Mouse (Mus musculus): Measurements from ENCODE around the gene Agpat4. TPM values are rescaled to one million over a fixed set of nuclear protein-coding genes. Genes with fewer than 3 reads are reported as not detected.

Agpat4 gene
- polyA plus RNA-seq, 1 experiment from 2014 or later: 55.5 TPM

DNA sequence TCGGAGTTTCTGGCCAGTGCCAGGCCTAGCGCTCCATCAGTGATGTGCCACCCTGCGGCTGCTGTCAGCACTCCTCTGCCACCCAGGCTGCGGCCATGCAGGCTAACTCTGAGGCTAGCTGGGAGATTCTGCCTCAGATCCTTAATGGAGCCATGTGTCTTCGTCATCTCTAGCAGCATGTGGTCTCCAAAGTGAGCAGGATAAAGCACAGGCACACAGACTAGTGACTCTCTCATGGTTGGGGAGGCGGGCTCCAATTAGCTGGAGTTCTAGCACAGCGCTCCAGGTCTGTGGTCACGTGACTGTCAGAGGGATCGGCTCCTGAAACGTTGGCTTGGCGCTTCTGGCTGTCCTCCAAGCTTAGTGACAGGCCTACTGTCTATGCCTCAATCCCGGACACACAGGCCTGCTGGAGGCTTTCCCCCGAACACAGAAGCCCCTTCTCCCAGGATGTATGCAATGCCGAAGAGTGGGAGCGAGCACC lies 85.0 kb downstream of the Agpat4 start:
- Histone ChIP-seq H3K9ac (replicated peaks) (no peak overlapping the region), H3K4me2 (no peak overlapping the region), H3K4me3 (replicated peaks) (no peak overlapping the region), H3K27me3 (replicated peaks) (no peaks in the 10 kb centered on the region), H3K27ac (replicated peaks) (no peak overlapping the region; the same call in 1 of the 2 replicates), H3K36me3 (0 out of 2 replicates have a peak, but pooled peaks cover 5% of the 10 kb centered on the region), H3K9me3 (replicated peaks) (no peaks in the 10 kb centered on the region), H3K4me1 (peaks cover 44% of the 10 kb centered on the region)
- peak; percentile 26 for ATAC-seq (ENCODE audit: low FRiP score)
- 48% methylated on average over 15 of the region's 15 CpGs for WGBS

DNA sequence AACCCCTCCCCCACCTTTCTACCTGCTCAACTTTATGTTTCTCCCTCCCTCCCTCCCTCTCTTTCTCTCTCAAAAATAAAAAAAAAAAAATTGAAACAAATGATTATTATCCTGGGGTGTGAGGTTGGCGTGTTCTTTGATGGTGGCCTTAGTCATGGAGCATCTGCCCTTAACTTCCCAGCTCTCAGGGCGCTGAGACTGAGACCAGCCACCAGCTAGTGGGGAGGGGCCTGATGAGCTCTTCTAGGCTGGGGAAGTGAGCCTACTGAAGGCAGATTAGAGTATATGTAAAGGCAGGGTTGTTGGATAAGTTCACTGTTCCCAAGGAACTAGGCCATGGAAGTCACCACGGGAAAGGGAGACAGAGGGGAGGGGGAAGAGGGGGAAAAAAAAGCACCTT lies 85.7 kb downstream of the Agpat4 start:
- Histone ChIP-seq H3K4me3 (replicated peaks) (no peak overlapping the region), H3K9me3 (replicated peaks) (no peaks in the 10 kb centered on the region), H3K27ac (replicated peaks) (no peak overlapping the region), H3K27me3 (replicated peaks) (no peaks in the 10 kb centered on the region), H3K4me1 (peaks cover 44% of the 10 kb centered on the region), H3K9ac (replicated peaks) (no peak overlapping the region), H3K4me2 (no peak overlapping the region), H3K36me3 (no peaks in the 10 kb centered on the region)
- no peak for ATAC-seq (ENCODE audit: low FRiP score)
- 77% methylated on average over 3 of the region's 3 CpGs for WGBS

DNA sequence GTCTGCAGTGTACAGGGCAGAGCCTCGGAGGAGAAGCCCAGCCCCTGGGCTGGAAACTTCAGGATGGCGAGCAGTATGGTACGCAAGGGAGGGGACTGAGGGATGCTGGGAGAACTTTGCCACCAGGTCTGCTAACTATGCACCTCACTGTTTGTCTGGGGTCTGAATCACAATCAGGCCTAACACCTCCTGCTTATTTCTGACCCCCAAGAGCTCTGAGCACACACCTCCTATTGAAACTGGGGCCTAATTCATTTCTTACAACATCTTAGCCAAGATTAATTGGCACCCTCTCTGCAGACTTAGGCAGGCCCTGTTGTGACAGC lies 86.1 kb downstream of the Agpat4 start:
- no peaks in the 10 kb centered on the region for H3K27me3 ChIP-seq (replicated peaks)
- WGBS: 78% methylated on average over 3 of the region's 3 CpGs
- no peaks in the 10 kb centered on the region for H3K36me3 ChIP-seq
- H3K9me3 ChIP-seq (replicated peaks): no peaks in the 10 kb centered on the region
- H3K27ac ChIP-seq (replicated peaks): no peak overlapping the region
- no peak overlapping the region for H3K9ac ChIP-seq (replicated peaks)
- peaks cover 44% of the 10 kb centered on the region for H3K4me1 ChIP-seq
- H3K4me2 ChIP-seq: no peak overlapping the region
- ATAC-seq (ENCODE audit: low FRiP score): no peak
- H3K4me3 ChIP-seq (replicated peaks): no peak overlapping the region

DNA sequence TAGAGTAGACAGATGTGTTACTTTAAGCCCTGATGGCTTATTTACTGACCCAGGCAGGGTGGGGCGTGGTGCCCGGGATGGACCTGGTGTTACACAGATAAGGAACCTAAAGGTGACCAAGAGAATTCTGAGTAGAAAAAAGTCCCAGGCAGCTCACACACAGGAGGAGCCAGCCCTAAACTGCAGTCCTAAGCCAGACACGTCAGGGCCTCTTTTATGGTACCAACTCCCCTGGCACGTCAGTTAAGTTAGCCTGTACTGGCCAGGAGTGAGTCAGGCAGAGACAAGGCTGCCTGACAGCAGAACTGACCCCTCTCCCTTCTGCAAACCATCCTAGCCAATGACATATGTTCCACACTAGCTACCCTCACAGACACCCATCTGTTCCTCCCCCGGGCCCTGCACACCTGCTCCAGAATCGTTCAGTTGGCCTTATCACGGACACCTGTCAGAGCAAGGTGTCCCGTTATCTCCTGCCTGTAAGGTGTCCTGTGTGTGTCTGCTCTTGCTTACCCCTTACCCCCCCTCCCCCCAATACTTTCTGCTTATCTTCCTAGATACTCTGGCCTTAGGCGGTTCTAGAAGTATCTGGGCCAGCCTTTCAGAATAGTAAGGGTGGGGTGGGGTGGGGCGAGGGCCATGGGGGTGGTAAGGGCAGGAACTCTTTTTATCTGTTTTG lies 86.7 kb downstream of the Agpat4 start:
- Histone ChIP-seq H3K9me3 (replicated peaks) (no peaks in the 10 kb centered on the region), H3K27me3 (replicated peaks) (no peaks in the 10 kb centered on the region), H3K4me1 (peaks cover 41% of the 10 kb centered on the region), H3K27ac (replicated peaks) (no peak overlapping the region), H3K36me3 (no peaks in the 10 kb centered on the region), H3K9ac (replicated peaks) (no peak overlapping the region), H3K4me2 (no peak overlapping the region), H3K4me3 (replicated peaks) (no peak overlapping the region)
- ATAC-seq (ENCODE audit: low FRiP score): no peak
- WGBS: 60% methylated on average over 10 of the region's 10 CpGs

DNA sequence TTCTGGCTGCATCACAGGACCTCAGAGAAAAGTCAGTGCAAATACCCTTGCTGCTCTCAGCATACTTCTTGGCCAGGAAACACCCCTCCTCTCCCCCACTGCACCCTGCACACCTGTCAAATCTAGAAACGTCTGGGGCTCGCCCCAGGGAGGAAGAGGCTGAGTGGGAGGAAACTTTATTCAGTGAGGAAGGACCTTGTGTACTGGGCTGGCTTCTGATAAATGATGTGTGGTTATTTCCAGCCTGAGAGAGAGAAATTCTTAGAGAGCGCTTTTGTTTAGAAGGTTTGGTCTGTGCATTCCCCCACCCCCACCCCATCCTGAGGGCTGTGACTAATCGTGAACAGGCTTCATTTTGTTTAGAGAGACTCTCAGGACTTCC lies 87.2 kb downstream of the Agpat4 start:
- 27% methylated on average over 4 of the region's 4 CpGs for WGBS
- no peak for ATAC-seq (ENCODE audit: low FRiP score)

GRCm38 (mm10) chr17:12206248-12206647 lies 87.7 kb downstream of the Agpat4 start:
- no peak overlapping the region for H3K4me3 ChIP-seq (replicated peaks)
- H3K4me2 ChIP-seq: no peak overlapping the region
- H3K27ac ChIP-seq (replicated peaks): no peak overlapping the region
- no peaks in the 10 kb centered on the region for H3K27me3 ChIP-seq (replicated peaks)
- 76% methylated on average over 3 of the region's 3 CpGs for WGBS
- H3K36me3 ChIP-seq: peaks cover 4% of the 10 kb centered on the region; the same call in 1 of the 2 replicates
- H3K9me3 ChIP-seq (replicated peaks): no peaks in the 10 kb centered on the region
- H3K4me1 ChIP-seq: peaks cover 41% of the 10 kb centered on the region
- no peak overlapping the region for H3K9ac ChIP-seq (replicated peaks)
- no peak for ATAC-seq (ENCODE audit: low FRiP score)

More for the DNA sequence above, 87.2 kb downstream of the Agpat4 start:
- Histone ChIP-seq H3K36me3 (no peaks in the 10 kb centered on the region), H3K9ac (replicated peaks) (no peak overlapping the region), H3K4me3 (replicated peaks) (no peak overlapping the region), H3K27me3 (replicated peaks) (no peaks in the 10 kb centered on the region), H3K27ac (replicated peaks) (no peak overlapping the region), H3K9me3 (replicated peaks) (no peaks in the 10 kb centered on the region), H3K4me1 (peaks cover 41% of the 10 kb centered on the region), H3K4me2 (no peak overlapping the region)

GRCm38 (mm10) chr17:12207022-12207548 lies 88.6 kb downstream of the Agpat4 start:
- H3K27me3 ChIP-seq (replicated peaks): no peaks in the 10 kb centered on the region
- peaks cover 41% of the 10 kb centered on the region for H3K4me1 ChIP-seq
- WGBS: 6% methylated on average over 1 of the region's 1 CpGs

DNA sequence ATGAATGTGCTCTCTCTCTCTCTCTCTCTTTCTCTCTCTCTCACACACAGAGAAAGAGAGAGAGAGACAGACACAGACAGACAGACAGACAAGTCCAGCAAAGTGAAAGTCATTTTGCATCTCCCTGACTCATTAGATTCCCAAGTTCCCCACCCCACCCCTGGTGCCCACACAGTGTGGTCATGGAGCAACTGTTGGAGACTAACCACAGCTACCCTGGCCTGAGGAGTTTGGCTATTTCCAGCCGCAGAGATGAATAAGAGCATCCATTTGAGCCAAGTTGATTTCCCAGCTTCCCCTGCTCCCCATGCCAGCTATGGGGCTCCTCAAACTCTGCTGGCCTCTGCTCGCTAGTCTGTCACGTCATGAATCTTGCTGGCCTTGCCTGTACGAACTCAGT lies 91.0 kb downstream of the Agpat4 start:
- 88% methylated on average over 4 of the region's 4 CpGs for WGBS
- H3K9me3 ChIP-seq (replicated peaks): no peaks in the 10 kb centered on the region
- H3K4me2 ChIP-seq: no peak overlapping the region
- H3K4me3 ChIP-seq (replicated peaks): no peak overlapping the region
- H3K9ac ChIP-seq (replicated peaks): no peak overlapping the region
- H3K4me1 ChIP-seq: peaks cover 30% of the 10 kb centered on the region
- H3K27ac ChIP-seq (replicated peaks): no peak overlapping the region
- no peaks in the 10 kb centered on the region for H3K27me3 ChIP-seq (replicated peaks)
- peaks cover 19% of the 10 kb centered on the region for H3K36me3 ChIP-seq
- ATAC-seq (ENCODE audit: low FRiP score): no peak

More at GRCm38 (mm10) chr17:12207022-12207548, 88.6 kb downstream of the Agpat4 start:
- peaks cover 7% of the 10 kb centered on the region; the same call in 1 of the 2 replicates for H3K36me3 ChIP-seq
- H3K9ac ChIP-seq (replicated peaks): no peak overlapping the region
- H3K4me3 ChIP-seq (replicated peaks): no peak overlapping the region
- H3K9me3 ChIP-seq (replicated peaks): no peaks in the 10 kb centered on the region
- H3K4me2 ChIP-seq: no peak overlapping the region
- no peak overlapping the region for H3K27ac ChIP-seq (replicated peaks)
- ATAC-seq (ENCODE audit: low FRiP score): no peak

GRCm38 (mm10) chr17:12210544-12211132 lies 92.1 kb downstream of the Agpat4 start:
- no peaks in the 10 kb centered on the region for H3K9me3 ChIP-seq (replicated peaks)
- no peaks in the 10 kb centered on the region for H3K27me3 ChIP-seq (replicated peaks)
- no peak overlapping the region for H3K27ac ChIP-seq (replicated peaks)
- no peak for ATAC-seq (ENCODE audit: low FRiP score)
- no peak overlapping the region for H3K4me2 ChIP-seq
- H3K36me3 ChIP-seq: peaks cover 31% of the 10 kb centered on the region
- no peak overlapping the region for H3K9ac ChIP-seq (replicated peaks)
- 40% methylated on average over 8 of the region's 8 CpGs for WGBS
- no peak overlapping the region for H3K4me3 ChIP-seq (replicated peaks)
- H3K4me1 ChIP-seq: peaks cover 23% of the 10 kb centered on the region

- no peaks in the 10 kb centered on the region for H3K27me3 ChIP-seq (replicated peaks)
- no peak overlapping the region for H3K9ac ChIP-seq (replicated peaks)
- H3K4me3 ChIP-seq (replicated peaks): no peak overlapping the region
- 95% methylated on average over 11 of the region's 11 CpGs for WGBS
- peaks cover 12% of the 10 kb centered on the region for H3K4me1 ChIP-seq
- no peak for ATAC-seq (ENCODE audit: low FRiP score)
- H3K36me3 ChIP-seq: peaks cover 43% of the 10 kb centered on the region
- H3K4me2 ChIP-seq: no peak overlapping the region
- no peaks in the 10 kb centered on the region for H3K9me3 ChIP-seq (replicated peaks)
- no peak overlapping the region for H3K27ac ChIP-seq (replicated peaks)
Observed at GRCm38 (mm10) chr17:12211890-12212289, 93.4 kb downstream of the Agpat4 start.

DNA sequence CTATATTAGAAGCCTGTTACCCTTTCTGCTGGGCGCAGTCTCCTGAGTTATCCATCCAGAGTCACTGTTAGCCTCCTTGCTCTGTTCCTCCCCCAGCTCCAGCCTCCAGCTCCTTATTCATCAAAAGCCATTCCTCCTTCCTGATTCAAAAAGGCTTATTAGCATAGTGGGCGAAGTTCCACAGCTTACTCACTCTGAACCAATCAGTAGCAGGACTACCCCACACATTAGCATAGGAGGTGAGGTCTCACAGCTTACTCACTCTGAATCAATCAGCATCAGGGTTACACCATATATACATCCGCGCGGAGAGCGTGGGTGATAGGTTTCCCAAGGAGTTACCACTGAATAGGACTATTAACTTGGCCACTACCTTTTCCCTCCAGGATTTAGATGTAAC lies 93.8 kb downstream of the Agpat4 start:
- no peak for ATAC-seq (ENCODE audit: low FRiP score)

GRCm38 (mm10) chr17:12213430-12213829 lies 94.9 kb downstream of the Agpat4 start:
- 86% methylated on average over 8 of the region's 8 CpGs for WGBS
- ATAC-seq (ENCODE audit: low FRiP score): no peak
- Histone ChIP-seq H3K9me3 (replicated peaks) (no peaks in the 10 kb centered on the region), H3K36me3 (peaks cover 56% of the 10 kb centered on the region), H3K4me1 (no peaks in the 10 kb centered on the region), H3K27ac (replicated peaks) (no peak overlapping the region), H3K9ac (replicated peaks) (no peak overlapping the region), H3K27me3 (replicated peaks) (no peaks in the 10 kb centered on the region), H3K4me3 (replicated peaks) (no peak overlapping the region), H3K4me2 (no peak overlapping the region)

More for the DNA sequence above, 93.8 kb downstream of the Agpat4 start:
- no peak overlapping the region for H3K4me3 ChIP-seq (replicated peaks)
- peaks cover 8% of the 10 kb centered on the region for H3K4me1 ChIP-seq
- no peaks in the 10 kb centered on the region for H3K27me3 ChIP-seq (replicated peaks)
- 81% methylated on average over 6 of the region's 6 CpGs for WGBS
- no peak overlapping the region for H3K27ac ChIP-seq (replicated peaks)
- H3K9ac ChIP-seq (replicated peaks): no peak overlapping the region
- H3K4me2 ChIP-seq: no peak overlapping the region
- H3K9me3 ChIP-seq (replicated peaks): no peaks in the 10 kb centered on the region
- H3K36me3 ChIP-seq: peaks cover 48% of the 10 kb centered on the region
